Mouse (Mus musculus): ENCODE measurements around the gene Fiz1.

DNA sequence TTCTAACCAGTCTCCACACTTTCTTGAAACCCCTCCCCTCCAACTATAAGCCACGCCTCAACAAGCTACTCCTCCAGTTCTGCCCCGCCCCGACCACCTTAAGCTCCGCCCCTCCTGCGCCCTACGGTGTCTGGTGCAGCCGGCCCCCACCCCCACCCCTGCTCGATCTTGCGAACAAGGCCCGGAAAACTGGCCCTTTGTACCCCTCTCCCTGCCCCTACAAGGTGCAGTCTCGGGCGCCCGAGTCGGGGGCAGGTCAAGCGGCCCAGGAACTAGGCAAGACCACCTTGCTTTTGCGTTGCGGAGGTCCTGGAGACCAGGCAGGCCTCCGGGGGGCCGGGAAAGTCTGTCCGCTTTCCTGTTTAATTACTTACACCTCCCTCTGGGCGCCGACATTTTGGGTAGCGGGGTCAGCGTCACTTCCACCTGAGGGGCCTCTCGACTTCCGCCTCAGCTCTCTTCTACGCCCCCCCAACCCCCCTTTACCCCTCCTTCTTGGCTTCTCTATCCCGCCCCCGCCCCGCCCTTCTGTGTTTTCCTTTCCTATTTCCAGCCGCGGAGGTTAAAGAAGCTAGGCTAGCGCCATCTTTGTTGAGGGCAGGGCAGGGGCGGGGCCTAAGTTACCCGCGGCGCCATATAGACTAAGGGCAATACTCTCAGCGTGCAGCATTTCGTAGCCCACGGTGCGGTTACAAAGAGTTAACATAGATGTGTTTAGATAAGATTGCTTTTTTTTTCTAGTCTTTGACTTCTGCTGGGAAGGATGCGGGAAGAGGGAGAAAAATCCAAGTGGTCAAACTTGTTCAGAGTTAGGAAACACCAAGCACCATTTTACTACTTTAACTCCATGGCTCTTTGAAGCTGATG is at the start of gene Fiz1, which contains the start of gene Zfp524:
- TF ChIP-seq POLR2A (IDR thresholded peaks at IDR 0.05; ENCODE audit: extremely low read depth, insufficient read depth, low read length) (peak; percentile 32; the same call in 1 of the 2 replicates), CTCF (IDR thresholded peaks at IDR 0.05; ENCODE audit: low read depth, low read length) (no peak)

Measured in liver, adult 2 months (tissue).